Mouse (Mus musculus) heart, embryonic 11.5 days (tissue): ENCODE results near the gene 9130008F23Rik. TPM values are rescaled to one million over a fixed set of nuclear protein-coding genes. Genes with fewer than 3 reads are reported as not detected.

Experiments
- ATAC-seq: fragments of 200-750 bp; cut with Nextera tagmentation; replicated peaks from 2 replicates; pipeline ENCODE4 v1.8.0; 2017; ENCODE audit warnings: moderate library complexity; ENCODE audit not compliant: insufficient number of reproducible peaks, low FRiP score, low TSS enrichment
- H3K27ac ChIP-seq: fragments of 300-500 bp; sonication (generic); 2 replicates; pipeline ENCODE4 v1.5.1; 2014; ENCODE audit warnings: mild to moderate bottlenecking, low read depth, low read length
- H3K27me3 ChIP-seq: fragments of 300-500 bp; sonication (generic); 2 replicates; pipeline ENCODE4 v1.6.1; 2014; ENCODE audit warnings: mild to moderate bottlenecking, low read length, mixed read lengths; ENCODE audit not compliant: control insufficient read depth, insufficient read depth
- H3K36me3 ChIP-seq: fragments of 300-500 bp; sonication (generic); 2 replicates; pipeline ENCODE4 v1.6.1; 2014; ENCODE audit warnings: mild to moderate bottlenecking, low read length, moderate library complexity, mixed read lengths; ENCODE audit not compliant: control insufficient read depth, insufficient read depth
- H3K4me1 ChIP-seq: fragments of 300-500 bp; sonication (generic); 2 replicates; pipeline ENCODE4 v1.6.1; 2014; ENCODE audit warnings: low read length; ENCODE audit not compliant: control insufficient read depth, insufficient read depth
- H3K4me2 ChIP-seq: fragments of 300-500 bp; sonication (generic); 2 replicates; pipeline ENCODE4 v1.6.1; 2014; ENCODE audit warnings: mild to moderate bottlenecking, moderate library complexity
- H3K4me3 ChIP-seq: fragments of 300-500 bp; sonication (generic); 2 replicates; pipeline ENCODE4 v1.5.1; 2014; ENCODE audit warnings: low read depth, low read length
- H3K9ac ChIP-seq: fragments of 300-500 bp; sonication (generic); 2 replicates; pipeline ENCODE4 v1.6.1; 2014; ENCODE audit warnings: mild to moderate bottlenecking, low read depth, low read length, moderate library complexity
- H3K9me3 ChIP-seq: fragments of 300-500 bp; sonication (generic); replicated peaks from 2 replicates; pipeline ENCODE4 v1.6.1; 2016; ENCODE audit warnings: low read length; ENCODE audit not compliant: control insufficient read depth
- WGBS: fragments of 180-500 bp; shearing (Covaris S2); extraction: QIAGEN DNeasy Blood & Tissue Kit; methylation state at CpG from one replicate; pipeline ENCODE4 v1.1.7; 2014; ENCODE audit not compliant: insufficient replicate concordance; 5-methylcytosine and 5-hydroxymethylcytosine counted together
- polyA plus RNA-seq: library from polyadenylated mRNA; unstranded; fragments of >200 nt; fragmentation: Nextera tagmentation; extraction: Ambion mirVana; gene quantifications from 2 replicates; pipeline ENCODE4 v1.2.1, GENCODE M21; 2014

9130008F23Rik gene
- 3.1 and 3.7 TPM in 2 replicates for polyA plus RNA-seq

DNA sequence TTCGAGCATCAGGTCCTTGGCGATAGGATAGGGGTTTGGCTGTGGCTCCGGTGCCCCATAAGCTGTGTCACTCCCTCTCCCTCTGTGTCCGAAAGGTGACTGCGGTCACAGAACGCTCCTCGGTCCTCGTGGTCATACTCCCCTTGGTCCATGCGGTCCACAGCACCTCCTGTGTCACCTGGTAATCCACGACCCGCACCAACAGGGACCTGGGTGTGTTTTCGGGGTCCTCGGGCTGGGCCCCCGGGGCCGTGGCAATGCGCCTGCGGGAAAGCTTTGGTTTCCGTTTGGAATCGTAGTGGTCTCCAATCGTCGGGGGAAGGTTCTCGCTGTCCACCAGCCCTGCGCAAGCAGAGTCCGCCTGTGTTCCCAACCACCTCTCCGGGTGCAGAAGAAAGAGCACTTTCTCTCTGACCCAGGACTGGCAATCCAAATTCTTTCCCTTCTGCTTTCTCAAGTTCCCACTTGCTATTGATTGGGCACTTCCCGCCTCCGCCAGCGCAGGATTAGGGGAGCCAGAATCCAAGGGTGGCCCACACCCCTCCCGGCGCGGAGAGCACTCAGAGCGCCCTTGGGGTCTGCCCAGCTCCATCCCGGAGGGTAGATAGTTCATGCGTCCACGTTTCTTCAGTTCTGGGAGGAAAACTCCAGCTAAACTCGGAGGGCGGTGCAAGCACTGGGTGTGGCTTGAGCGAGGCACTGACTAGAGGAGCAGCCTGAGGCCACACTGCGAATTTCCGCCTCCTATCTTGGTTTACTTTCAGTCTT lies at the start of gene 9130008F23Rik:
Gene 9130008F23Rik, minus strand, starts transcription at position 636 of the 768 bp plus-strand sequence.
- no peaks in the 10 kb centered on the region for H3K27me3 ChIP-seq
- under 1% methylated on average over 40 of the region's 40 CpGs for WGBS
- H3K4me1 ChIP-seq = peaks cover 7% of the 10 kb centered on the region
- H3K9me3 ChIP-seq = no peaks in the 10 kb centered on the region
- ATAC-seq = peak; percentile 87
- H3K4me2 ChIP-seq = peak within 1 kb of the TSS; percentile 79
- H3K36me3 ChIP-seq = no peaks in the 10 kb centered on the region
- peak within 1 kb of the TSS; percentile 86 for H3K9ac ChIP-seq
- H3K27ac ChIP-seq = peak within 1 kb of the TSS; percentile 83
- peak within 1 kb of the TSS; percentile 64 for H3K4me3 ChIP-seq

DNA sequence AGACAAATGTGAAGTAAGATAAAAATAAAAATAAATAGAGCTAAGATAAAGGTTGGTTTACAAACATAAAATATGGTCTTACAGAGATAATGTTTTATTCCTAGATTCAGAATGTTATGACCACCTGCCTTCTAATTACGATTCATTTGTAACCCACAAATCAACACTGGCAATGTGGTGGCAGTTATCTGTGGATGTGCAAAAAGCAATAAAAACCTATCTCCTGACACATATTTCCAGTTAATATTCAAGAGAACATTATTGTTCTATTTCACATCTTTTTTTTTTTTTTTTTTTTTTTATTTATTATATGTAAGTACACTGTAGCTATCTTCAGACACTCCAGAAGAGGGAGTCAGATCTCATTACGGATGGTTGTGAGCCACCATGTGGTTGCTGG lies 35.1 kb upstream of the 9130008F23Rik start:
- H3K9ac ChIP-seq = no peak overlapping the region
- WGBS = 86% methylated on average over 1 of the region's 2 CpGs

DNA sequence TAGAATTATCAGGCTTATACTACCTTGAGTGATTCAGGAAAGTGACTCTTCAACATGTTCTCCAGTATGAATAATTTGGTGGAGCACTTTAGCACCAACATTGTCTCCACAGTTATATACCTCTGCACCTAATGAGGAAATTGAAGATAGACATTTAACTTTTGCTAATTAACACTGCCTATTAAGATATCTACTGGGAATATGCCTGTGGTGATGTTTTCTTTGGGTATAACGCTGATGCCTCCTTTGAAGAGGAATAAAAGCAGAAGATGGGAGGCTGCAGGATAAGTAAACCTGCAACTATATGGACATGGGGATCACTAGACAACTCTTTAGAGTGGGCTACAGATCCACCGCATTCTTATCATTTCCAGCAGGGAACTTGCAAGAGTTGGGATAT lies 33.9 kb upstream of the 9130008F23Rik start, which contains the start of gene Glyatl3:
Gene Glyatl3, minus strand, starts transcription at position 101 of the 400 bp plus-strand sequence.
- no peak within 1 kb of the TSS for H3K9ac ChIP-seq

More for the DNA sequence above, 35.1 kb upstream of the 9130008F23Rik start:
- Histone ChIP-seq H3K27ac (no peak overlapping the region), H3K27me3 (no peaks in the 10 kb centered on the region), H3K4me2 (no peak overlapping the region), H3K4me3 (no peak overlapping the region), H3K9me3 (no peaks in the 10 kb centered on the region), H3K36me3 (no peaks in the 10 kb centered on the region), H3K4me1 (no peaks in the 10 kb centered on the region)
- no peak for ATAC-seq

DNA sequence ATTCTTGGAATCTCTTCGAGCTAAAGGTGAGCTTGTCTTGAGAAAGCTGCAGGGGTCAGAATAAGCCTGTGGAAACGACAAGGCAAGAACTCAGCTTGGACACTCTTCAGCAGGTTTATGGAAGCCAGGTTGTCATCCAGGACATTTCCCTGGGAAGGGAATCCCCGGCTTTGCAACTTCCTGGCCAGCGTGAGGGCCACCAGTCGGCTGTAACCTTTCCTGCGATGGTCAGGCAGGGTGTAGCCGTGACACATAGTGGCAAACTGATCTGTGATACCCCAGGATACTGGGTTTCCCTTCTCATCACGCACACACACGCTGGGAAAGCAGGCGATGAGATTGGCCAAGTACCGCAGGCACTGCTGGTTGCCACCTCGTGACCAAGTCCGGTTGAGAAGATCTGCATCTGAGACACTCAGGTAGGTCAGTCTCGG lies 24.4 kb upstream of the 9130008F23Rik start:
- no peaks in the 10 kb centered on the region for H3K27me3 ChIP-seq
- H3K4me2 ChIP-seq = peak overlapping the region; percentile 75
- no peaks in the 10 kb centered on the region for H3K36me3 ChIP-seq
- H3K9me3 ChIP-seq = no peaks in the 10 kb centered on the region
- H3K27ac ChIP-seq = no peak overlapping the region
- H3K4me1 ChIP-seq = peaks cover 8% of the 10 kb centered on the region
- H3K9ac ChIP-seq = 0 out of 2 replicates have a peak overlapping the region, but pooled peaks have one; percentile 46
- ATAC-seq = no peak
- 10% methylated on average over 14 of the region's 14 CpGs for WGBS
- peak overlapping the region; percentile 34 for H3K4me3 ChIP-seq

More for the DNA sequence above, 33.9 kb upstream of the 9130008F23Rik start, which contains the start of gene Glyatl3:
- Histone ChIP-seq H3K27me3 (no peaks in the 10 kb centered on the region), H3K27ac (no peak within 1 kb of the TSS), H3K4me3 (no peak within 1 kb of the TSS), H3K4me2 (no peak within 1 kb of the TSS), H3K4me1 (no peaks in the 10 kb centered on the region), H3K36me3 (no peaks in the 10 kb centered on the region), H3K9me3 (no peaks in the 10 kb centered on the region)
- 82% methylated on average over 2 of the region's 2 CpGs for WGBS
- no peak for ATAC-seq

DNA sequence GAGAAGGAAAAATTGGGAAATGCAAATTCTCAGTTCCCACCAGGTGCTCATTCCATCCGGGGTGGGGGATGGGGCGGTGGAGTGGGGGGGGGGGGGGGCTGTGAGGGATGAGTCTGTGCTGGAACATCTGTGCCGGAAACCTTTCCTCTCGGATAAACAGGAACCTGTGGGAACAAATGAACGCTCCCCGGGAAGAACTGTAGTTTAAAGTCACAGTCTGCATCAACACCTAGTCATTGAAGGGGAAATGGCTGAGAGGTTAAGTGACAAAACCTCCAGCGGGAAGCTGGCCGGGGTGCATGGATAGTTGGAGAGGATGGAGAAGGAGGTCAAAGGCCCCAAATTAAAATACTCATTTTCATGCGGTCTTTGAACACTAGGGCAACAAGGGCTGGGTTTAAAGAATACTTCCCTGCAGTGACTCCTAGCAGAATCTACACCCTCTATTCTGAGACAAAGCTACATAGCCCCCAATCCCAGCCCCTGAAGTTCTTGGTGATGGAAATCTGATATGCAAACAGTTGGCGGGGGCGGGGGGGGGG lies 23.8 kb upstream of the 9130008F23Rik start:
- no peak overlapping the region for H3K4me3 ChIP-seq
- no peak for ATAC-seq
- H3K27ac ChIP-seq = no peak overlapping the region
- 4% methylated on average over 11 of the region's 11 CpGs for WGBS
- H3K36me3 ChIP-seq = no peaks in the 10 kb centered on the region
- H3K9ac ChIP-seq = no peak overlapping the region
- H3K27me3 ChIP-seq = no peaks in the 10 kb centered on the region
- H3K4me2 ChIP-seq = peak overlapping the region; percentile 75
- H3K9me3 ChIP-seq = no peaks in the 10 kb centered on the region
- H3K4me1 ChIP-seq = peaks cover 8% of the 10 kb centered on the region

DNA sequence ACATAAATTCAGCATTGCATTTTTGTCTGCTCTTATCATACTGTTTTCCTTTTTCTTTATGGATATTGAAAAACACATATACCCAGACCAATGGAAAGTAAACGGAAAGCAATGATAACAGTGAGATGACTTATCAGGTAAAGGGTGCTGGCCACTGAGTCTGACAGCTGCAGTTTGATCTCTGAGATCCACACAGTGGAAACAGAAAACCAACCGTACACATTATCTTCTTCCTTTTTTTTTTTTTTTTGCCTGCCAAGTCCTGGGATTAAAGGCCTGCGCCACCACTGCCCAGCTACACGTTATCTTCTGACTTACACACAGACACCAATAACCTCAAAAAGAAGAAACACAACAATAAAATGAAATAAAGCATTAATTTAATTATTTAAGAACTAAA lies 23.0 kb upstream of the 9130008F23Rik start:
- Histone ChIP-seq H3K4me2 (no peak overlapping the region), H3K27me3 (no peaks in the 10 kb centered on the region), H3K4me1 (peaks cover 8% of the 10 kb centered on the region), H3K9ac (no peak overlapping the region), H3K4me3 (no peak overlapping the region), H3K36me3 (no peaks in the 10 kb centered on the region), H3K27ac (no peak overlapping the region), H3K9me3 (no peaks in the 10 kb centered on the region)
- 25% methylated on average over 4 of the region's 4 CpGs for WGBS
- ATAC-seq = no peak

DNA sequence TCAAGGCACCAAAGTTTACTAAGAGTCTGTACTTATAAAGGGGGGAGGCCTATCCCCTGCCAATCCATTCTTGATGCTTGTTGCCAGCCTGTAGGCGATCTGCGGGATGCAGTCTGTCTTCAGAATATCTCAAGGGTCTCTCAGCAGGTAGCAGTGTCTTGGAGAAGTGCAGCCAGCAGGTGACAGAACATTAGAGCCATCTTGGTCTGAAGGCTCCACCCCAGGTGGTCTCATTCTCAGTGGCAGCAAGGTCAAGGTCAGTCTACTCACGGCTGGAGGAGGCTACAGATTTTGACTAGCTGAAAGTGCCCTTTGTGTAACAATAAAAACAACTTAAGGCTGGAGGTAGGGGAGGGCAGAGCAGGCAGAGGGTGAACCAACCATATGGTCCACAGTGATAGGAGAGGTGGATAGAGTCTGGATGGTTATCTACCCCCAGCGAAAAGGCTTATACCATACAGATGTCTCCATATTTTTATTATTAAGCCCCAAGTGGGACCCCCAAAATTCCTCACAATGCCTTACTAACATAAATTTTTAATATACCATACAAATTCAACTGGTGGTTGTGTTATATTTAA lies 19.5 kb upstream of the 9130008F23Rik start:
- H3K27ac ChIP-seq = no peak overlapping the region
- H3K27me3 ChIP-seq = no peaks in the 10 kb centered on the region
- H3K9me3 ChIP-seq = no peaks in the 10 kb centered on the region
- no peak overlapping the region for H3K4me3 ChIP-seq
- no peaks in the 10 kb centered on the region for H3K36me3 ChIP-seq
- no peak for ATAC-seq
- H3K4me1 ChIP-seq = peaks cover 8% of the 10 kb centered on the region
- WGBS = 49% methylated on average over 4 of the region's 4 CpGs
- H3K4me2 ChIP-seq = no peak overlapping the region
- H3K9ac ChIP-seq = no peak overlapping the region

DNA sequence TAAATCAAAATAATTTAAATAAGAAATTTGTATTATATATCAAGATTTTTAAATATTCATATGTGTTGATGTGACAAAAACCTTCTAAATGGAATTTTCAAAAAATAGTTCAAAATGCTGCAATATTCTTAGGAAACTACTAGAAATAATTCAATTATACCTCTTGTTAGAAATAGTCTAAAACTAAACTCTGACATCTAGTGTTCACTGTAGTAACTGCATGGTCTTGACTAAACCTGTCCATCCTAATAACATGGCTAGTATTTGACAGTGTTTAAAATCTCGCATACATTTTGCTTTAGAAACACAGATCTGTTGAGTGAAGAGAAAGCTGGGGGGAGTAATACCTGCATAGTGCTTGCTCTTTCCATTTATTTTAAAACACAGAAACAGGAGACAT lies 16.5 kb upstream of the 9130008F23Rik start:
- 71% methylated on average over 1 of the region's 1 CpGs for WGBS
- no peak overlapping the region for H3K27ac ChIP-seq
- no peak for ATAC-seq
- H3K9me3 ChIP-seq = no peaks in the 10 kb centered on the region
- no peak overlapping the region for H3K4me2 ChIP-seq
- no peaks in the 10 kb centered on the region for H3K27me3 ChIP-seq
- H3K4me1 ChIP-seq = no peaks in the 10 kb centered on the region
- H3K36me3 ChIP-seq = no peaks in the 10 kb centered on the region
- no peak overlapping the region for H3K9ac ChIP-seq
- no peak overlapping the region for H3K4me3 ChIP-seq
